ENCODE assay signal across 15 mouse cellular contexts in the genomic region with DNA sequence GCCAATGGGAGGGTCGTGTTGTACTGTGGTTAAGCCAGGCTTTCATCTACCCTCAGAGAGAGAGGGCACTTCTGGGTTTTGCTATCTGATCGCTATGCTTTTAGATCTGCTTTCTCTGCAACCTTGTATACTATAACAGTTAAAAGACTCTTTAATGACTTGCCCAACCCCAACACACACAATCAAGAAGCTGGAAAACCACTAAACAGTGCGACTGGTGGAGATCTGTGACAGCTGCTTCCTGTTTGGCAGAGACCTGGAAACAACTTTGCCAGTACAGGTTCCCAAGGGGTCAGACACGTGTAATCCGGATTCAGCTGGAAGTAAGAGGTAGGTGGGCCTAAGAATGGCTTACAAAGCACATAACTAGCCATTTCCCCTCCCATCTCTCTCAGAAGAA.
DNase-seq lines count a peak whose midpoint lies in the region; ATAC-seq lines count a peak whose summit lies in the region.
"Had no signal": no experiment of that assay in that cellular context is flagged by ENCODE, and none has a peak within 500 bp of the region (broad histone marks: within the 10 kb centered on the region; RNA-seq: fewer than 3 reads in every experiment).

No protein-coding gene starts in this region.

- H3K36me3 ChIP-seq in limb, embryonic 12.5 days: no peaks in the 10 kb centered on the region
- no peaks in the 10 kb centered on the region for H3K36me3 ChIP-seq in limb, embryonic 10.5 days
- H3K36me3 ChIP-seq: embryonic facial prominence, embryonic 12.5 days; hindbrain, embryonic 10.5 days had no signal

- H3K4me2 ChIP-seq in limb, embryonic 12.5 days: no peak overlapping the region
- H3K4me2 ChIP-seq: embryonic facial prominence, embryonic 12.5 days; midbrain, embryonic 11.5 days had no signal

- DNase-seq in limb, embryonic 10.5 days (ENCODE audit: low spot score): no peak
- DNase-seq in layer of hippocampus, postnatal 36 days: no peak
- no peak for DNase-seq in frontal cortex, adult 2 months (ENCODE audit: extremely low spot score in 1 of 2, low spot score in 1 of 2)
- DNase-seq in adrenal gland, postnatal 14 days: no peak
- DNase-seq: adrenal gland, adult 2 months; cerebellum, adult 11-12 months; forebrain, postnatal 0 days; kidney, adult 2 months had no signal

- H3K4me1 ChIP-seq in limb, embryonic 12.5 days (replicated peaks): peaks cover 9% of the 10 kb centered on the region
- H3K4me1 ChIP-seq in limb, embryonic 10.5 days: peaks cover 18% of the 10 kb centered on the region
- H3K4me1 ChIP-seq: hindbrain, embryonic 10.5 days had no signal

- no peak overlapping the region for H3K4me3 ChIP-seq in limb, embryonic 12.5 days (replicated peaks)
- H3K4me3 ChIP-seq in limb, embryonic 10.5 days: no peak overlapping the region
- H3K4me3 ChIP-seq: embryonic facial prominence, embryonic 12.5 days; hindbrain, embryonic 10.5 days had no signal

- ATAC-seq in limb, embryonic 12.5 days (ENCODE audit: insufficient number of reproducible peaks, insufficient read depth, low FRiP score, low TSS enrichment, low read depth): 0 out of 2 replicates have a peak, but pooled peaks have one; percentile 31
- peak; percentile 15 for ATAC-seq in CD4-positive, CD25-positive, alpha-beta regulatory T cell, adult 4 months
- ATAC-seq in granulocyte monocyte progenitor cell, adult 5-6 weeks (replicated peaks; ENCODE audit: poor library complexity, severe bottlenecking): peak; percentile 84
- peak; percentile 76 for ATAC-seq in megakaryocyte progenitor cell, adult 5-6 weeks (replicated peaks; ENCODE audit: poor library complexity)
- ATAC-seq: forebrain, postnatal 0 days had no signal

- no peaks in the 10 kb centered on the region for H3K9me3 ChIP-seq in limb, embryonic 12.5 days
- no peaks in the 10 kb centered on the region for H3K9me3 ChIP-seq in limb, embryonic 10.5 days (replicated peaks)
- H3K9me3 ChIP-seq: embryonic facial prominence, embryonic 12.5 days; hindbrain, embryonic 10.5 days had no signal

- H3K27ac ChIP-seq in limb, embryonic 12.5 days: no peak overlapping the region
- no peak overlapping the region for H3K27ac ChIP-seq in limb, embryonic 10.5 days
- H3K27ac ChIP-seq: embryonic facial prominence, embryonic 12.5 days; hindbrain, embryonic 10.5 days had no signal

- WGBS in limb, embryonic 12.5 days: 43% methylated on average over 5 of the region's 5 CpGs
- 67% methylated on average over 5 of the region's 5 CpGs for WGBS in limb, embryonic 10.5 days

- no peak overlapping the region for H3K9ac ChIP-seq in limb, embryonic 12.5 days (replicated peaks)
- H3K9ac ChIP-seq: embryonic facial prominence, embryonic 12.5 days; forebrain, postnatal 0 days had no signal

- H3K27me3 ChIP-seq in limb, embryonic 12.5 days: peaks cover 6% of the 10 kb centered on the region; the same call in 1 of the 2 replicates
- H3K27me3 ChIP-seq in limb, embryonic 10.5 days (ENCODE audit: low read depth, poor library complexity, severe bottlenecking): no peaks in the 10 kb centered on the region
- H3K27me3 ChIP-seq: embryonic facial prominence, embryonic 12.5 days had no signal

Comparison
In these comparisons a context has a peak if more than half of its experiments do, and no peak if none do; other contexts are left out.
1. ATAC-seq: peak in every context shown above with its lines; median percentile 84 in granulocyte monocyte progenitor cell, adult 5-6 weeks; 76 in megakaryocyte progenitor cell, adult 5-6 weeks; 31 in limb, embryonic 12.5 days; 15 in CD4-positive, CD25-positive, alpha-beta regulatory T cell, adult 4 months.